Mouse (Mus musculus) lung, embryonic 14.5 days (tissue): ENCODE results near the gene Gatad2b. TPM values are rescaled to one million over a fixed set of nuclear protein-coding genes. Genes with fewer than 3 reads are reported as not detected.

Experiments used
- ATAC-seq: fragments of 200-750 bp; cut with Nextera tagmentation; 2 replicates; pipeline ENCODE4 v1.8.0; 2017; ENCODE audit warnings: mild to moderate bottlenecking, moderate TSS enrichment, moderate library complexity; ENCODE audit not compliant: insufficient read depth
- DNase-seq: peaks from one replicate; pipeline ENCODE4 v3.0.0-alpha.2; 2015
- H3K27ac ChIP-seq: fragments of 300-500 bp; sonication (generic); 2 replicates; pipeline ENCODE4 v1.5.1; 2014; ENCODE audit warnings: low read depth, mild to moderate bottlenecking, moderate library complexity
- H3K27me3 ChIP-seq: fragments of 300-500 bp; sonication (generic); 2 replicates; pipeline ENCODE4 v1.6.1; 2014; ENCODE audit warnings: low read length, control low read depth; ENCODE audit not compliant: insufficient read depth
- H3K36me3 ChIP-seq: fragments of 300-500 bp; sonication (generic); 2 replicates; pipeline ENCODE4 v1.6.1; 2014; ENCODE audit warnings: control low read depth; ENCODE audit not compliant: insufficient read depth
- H3K4me1 ChIP-seq: fragments of 300-500 bp; sonication (generic); 2 replicates; pipeline ENCODE4 v1.6.1; 2014; ENCODE audit warnings: antibody characterized with exemption, control low read depth; ENCODE audit not compliant: insufficient read depth
- H3K4me2 ChIP-seq: fragments of 300-500 bp; sonication (generic); 2 replicates; pipeline ENCODE4 v1.6.1; 2014; ENCODE audit warnings: mild to moderate bottlenecking
- H3K4me3 ChIP-seq: fragments of 300-500 bp; sonication (generic); 2 replicates; pipeline ENCODE4 v1.5.1; 2014; ENCODE audit warnings: low read depth, low read length
- H3K9ac ChIP-seq: fragments of 300-500 bp; sonication (generic); 2 replicates; pipeline ENCODE4 v1.6.1; 2014
- H3K9me3 ChIP-seq: fragments of 300-500 bp; sonication (generic); 2 replicates; pipeline ENCODE4 v1.6.1; 2016; ENCODE audit warnings: low read depth, low read length, control low read depth
- CTCF ChIP-seq: IDR thresholded peaks from 2 replicates; pipeline ENCODE4 v1.5.1; 2016; ENCODE audit warnings: antibody characterized with exemption, low read depth
- WGBS: fragments of 180-500 bp; shearing (Covaris S2); extraction: QIAGEN DNeasy Blood & Tissue Kit; methylation state at CpG from one replicate; pipeline ENCODE4 v1.1.7; 2014; 5-methylcytosine and 5-hydroxymethylcytosine counted together
- polyA plus RNA-seq: library from polyadenylated mRNA; unstranded; fragments of >200 nt; fragmentation: Nextera tagmentation; extraction: Ambion mirVana; gene quantifications from 2 replicates; pipeline ENCODE4 v1.2.1, GENCODE M21; 2014

Gatad2b gene
- polyA plus RNA-seq, 1 experiment from 2014 or later: 15.8 TPM

GRCm38 (mm10) chr3:90293352-90294063 is 530 bp downstream of the Gatad2b start:
- ATAC-seq (peak; percentile 12), DNase-seq (peak; percentile 75)
- H3K4me2 ChIP-seq: peak overlapping the region; percentile 71
- peak overlapping the region; percentile 94 for H3K9ac ChIP-seq
- peaks cover 8% of the 10 kb centered on the region; the same call in 1 of the 2 replicates for H3K36me3 ChIP-seq
- whole genome bisulfite sequencing: 1% methylated on average over 52 of the region's 68 CpGs
- H3K4me1 ChIP-seq: peaks cover 9% of the 10 kb centered on the region; the same call in 1 of the 2 replicates
- H3K27ac ChIP-seq: peak overlapping the region; percentile 96
- no peaks in the 10 kb centered on the region for H3K27me3 ChIP-seq
- no peak for TF ChIP-seq CTCF
- H3K4me3 ChIP-seq: peak overlapping the region; percentile 89
- H3K9me3 ChIP-seq: no peaks in the 10 kb centered on the region

- H3K4me3 ChIP-seq: peak overlapping the region; percentile 89
- no peaks in the 10 kb centered on the region for H3K27me3 ChIP-seq
- no peak for TF ChIP-seq CTCF
- peak overlapping the region; percentile 94 for H3K9ac ChIP-seq
- WGBS: 1% methylated on average over 11 of the region's 11 CpGs
- H3K4me1 ChIP-seq: peaks cover 9% of the 10 kb centered on the region; the same call in 1 of the 2 replicates
- peak overlapping the region; percentile 71 for H3K4me2 ChIP-seq
- no peak for ATAC-seq
- peak; percentile 43 for DNase-seq
- H3K36me3 ChIP-seq: peaks cover 8% of the 10 kb centered on the region; the same call in 1 of the 2 replicates
- peak overlapping the region; percentile 96 for H3K27ac ChIP-seq
- no peaks in the 10 kb centered on the region for H3K9me3 ChIP-seq
Measured at GRCm38 (mm10) chr3:90294064-90294440, 1.1 kb downstream of the Gatad2b start.

GRCm38 (mm10) chr3:90294651-90295050 is 1.7 kb downstream of the Gatad2b start:
- Histone ChIP-seq H3K36me3 (peaks cover 8% of the 10 kb centered on the region; the same call in 1 of the 2 replicates), H3K9ac (peak overlapping the region; percentile 94), H3K9me3 (no peaks in the 10 kb centered on the region), H3K4me2 (peak overlapping the region; percentile 71), H3K4me3 (peak overlapping the region; percentile 89), H3K27ac (no peak overlapping the region), H3K27me3 (no peaks in the 10 kb centered on the region), H3K4me1 (peaks cover 9% of the 10 kb centered on the region; the same call in 1 of the 2 replicates)
- ATAC-seq (no peak), DNase-seq (no peak)
- WGBS: 65% methylated on average over 2 of the region's 2 CpGs
- TF ChIP-seq CTCF: no peak

GRCm38 (mm10) chr3:90305801-90306200 is 12.8 kb downstream of the Gatad2b start:
- no peak overlapping the region for H3K9ac ChIP-seq
- 52% methylated on average over 3 of the region's 3 CpGs for WGBS

GRCm38 (mm10) chr3:90309589-90309988 is 16.6 kb downstream of the Gatad2b start:
- H3K4me2 ChIP-seq: no peak overlapping the region
- no peaks in the 10 kb centered on the region for H3K4me1 ChIP-seq
- no peak overlapping the region for H3K9ac ChIP-seq
- TF ChIP-seq CTCF: no peak
- ATAC-seq (no peak), DNase-seq (no peak)
- no peaks in the 10 kb centered on the region for H3K9me3 ChIP-seq
- H3K27me3 ChIP-seq: no peaks in the 10 kb centered on the region
- no peak overlapping the region for H3K4me3 ChIP-seq
- no peaks in the 10 kb centered on the region for H3K36me3 ChIP-seq
- no peak overlapping the region for H3K27ac ChIP-seq

More at GRCm38 (mm10) chr3:90305801-90306200, 12.8 kb downstream of the Gatad2b start:
- no peaks in the 10 kb centered on the region for H3K4me1 ChIP-seq
- no peaks in the 10 kb centered on the region for H3K36me3 ChIP-seq
- H3K27me3 ChIP-seq: no peaks in the 10 kb centered on the region
- ATAC-seq: no peak
- TF ChIP-seq CTCF: no peak
- no peak overlapping the region for H3K4me2 ChIP-seq
- no peaks in the 10 kb centered on the region for H3K9me3 ChIP-seq
- H3K4me3 ChIP-seq: no peak overlapping the region
- DNase-seq: no peak
- H3K27ac ChIP-seq: no peak overlapping the region

GRCm38 (mm10) chr3:90313367-90313766 is 20.4 kb downstream of the Gatad2b start:
- H3K4me2 ChIP-seq: no peak overlapping the region
- peak; percentile 47 for TF ChIP-seq CTCF
- no peaks in the 10 kb centered on the region for H3K9me3 ChIP-seq
- H3K27ac ChIP-seq: no peak overlapping the region
- no peak overlapping the region for H3K9ac ChIP-seq
- DNase-seq (peak; percentile 31), ATAC-seq (no peak)
- H3K4me3 ChIP-seq: no peak overlapping the region
- no peaks in the 10 kb centered on the region for H3K36me3 ChIP-seq
- H3K4me1 ChIP-seq: no peaks in the 10 kb centered on the region
- H3K27me3 ChIP-seq: no peaks in the 10 kb centered on the region

- H3K9me3 ChIP-seq: no peaks in the 10 kb centered on the region
- ATAC-seq: no peak
- H3K27ac ChIP-seq: no peak overlapping the region
- H3K27me3 ChIP-seq: no peaks in the 10 kb centered on the region
- no peak for DNase-seq
- no peak overlapping the region for H3K4me3 ChIP-seq
- no peak for TF ChIP-seq CTCF
- no peak overlapping the region for H3K9ac ChIP-seq
- H3K4me2 ChIP-seq: no peak overlapping the region
- H3K36me3 ChIP-seq: no peaks in the 10 kb centered on the region
- no peaks in the 10 kb centered on the region for H3K4me1 ChIP-seq
Measured at GRCm38 (mm10) chr3:90314241-90314640, 21.3 kb downstream of the Gatad2b start.
